Mouse (Mus musculus): ENCODE data around the gene Cd3e.

The Cd3e gene

GRCm38 (mm10) chr9:45015841-45016240 lies 6.4 kb upstream of the Cd3e start:
- no peak for DNase-seq

DNA sequence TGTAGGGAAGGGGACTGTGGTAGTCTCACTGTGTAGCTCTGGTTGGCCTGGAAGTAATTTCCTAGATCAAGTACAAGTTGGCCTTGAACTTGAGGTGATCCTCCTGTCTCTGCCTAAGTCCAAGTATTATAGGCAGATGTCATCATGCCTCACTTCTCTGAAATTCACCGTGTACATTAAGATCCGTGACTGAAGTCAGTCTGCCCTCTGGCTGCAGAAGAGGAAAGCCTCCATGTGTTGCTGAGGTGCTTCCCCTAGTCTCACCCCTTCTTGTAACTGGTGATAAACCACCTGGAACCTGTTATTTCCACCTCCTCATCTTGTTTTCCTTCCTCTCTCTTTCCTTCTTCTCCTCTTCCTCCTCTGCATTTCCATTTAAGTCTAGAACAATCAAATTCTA lies 5.5 kb upstream of the Cd3e start:
- no peak for DNase-seq

GRCm38 (mm10) chr9:45011291-45011690 lies 1.9 kb upstream of the Cd3e start:
- DNase-seq, result no peak

GRCm38 (mm10) chr9:45010461-45010860 lies 1.0 kb upstream of the Cd3e start:
- DNase-seq, result no peak

- DNase-seq, result no peak
These were observed 1.1 kb downstream of the Cd3e start for GRCm38 (mm10) chr9:45008342-45008741.

DNA sequence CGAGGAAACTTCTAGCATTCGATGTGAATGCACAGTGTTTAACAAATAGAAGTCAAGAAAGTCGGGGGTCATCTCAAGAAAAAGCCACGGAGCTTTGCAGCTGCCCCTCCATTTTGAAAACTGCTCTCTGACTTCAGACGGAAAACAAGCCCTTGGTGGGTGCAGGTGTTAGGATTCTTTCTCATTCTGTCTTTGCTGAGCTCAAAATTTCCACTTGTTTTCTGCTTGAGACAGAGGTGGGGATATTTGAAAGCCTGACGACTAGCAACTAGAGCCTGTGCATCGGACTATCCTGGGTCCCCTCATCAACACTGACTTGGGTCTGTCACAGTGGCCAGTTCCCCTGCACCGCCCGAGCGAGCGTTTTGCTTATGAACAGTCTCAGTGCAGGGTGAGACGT lies 2.0 kb downstream of the Cd3e start:
- no peak for DNase-seq

- no peak for DNase-seq
These were observed 9.2 kb downstream of the Cd3e start for GRCm38 (mm10) chr9:45000249-45000648.

- DNase-seq, result no peak
These were observed 9.7 kb downstream of the Cd3e start for GRCm38 (mm10) chr9:44999776-45000175.

- peak; percentile 62 to 64 for DNase-seq
These were observed 10.3 kb downstream of the Cd3e start for GRCm38 (mm10) chr9:44999171-44999570.

DNA sequence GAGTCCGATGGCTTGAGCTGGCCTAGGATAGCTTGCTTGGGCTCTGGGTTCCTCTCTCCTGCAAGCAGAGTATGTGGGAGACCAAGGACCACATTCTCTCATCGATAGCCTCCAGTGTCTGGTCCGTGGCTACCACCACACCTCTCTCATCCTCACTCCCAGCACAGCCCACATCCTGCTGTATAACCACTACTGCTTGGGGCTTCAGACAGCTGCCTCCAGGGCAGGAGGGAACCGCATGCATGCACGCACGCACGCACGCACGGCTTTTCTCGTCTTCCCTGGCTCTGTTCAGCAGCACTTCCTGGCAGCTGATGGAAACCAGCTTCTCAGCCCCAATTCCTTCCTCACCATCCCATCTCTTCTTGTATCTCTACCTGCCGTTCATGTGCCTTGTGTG lies 11.3 kb downstream of the Cd3e start:
- peak in 1 of 2 experiments; percentile 6 for DNase-seq

GRCm38 (mm10) chr9:44996590-44996989 lies 12.8 kb downstream of the Cd3e start:
- no peak for DNase-seq

DNA sequence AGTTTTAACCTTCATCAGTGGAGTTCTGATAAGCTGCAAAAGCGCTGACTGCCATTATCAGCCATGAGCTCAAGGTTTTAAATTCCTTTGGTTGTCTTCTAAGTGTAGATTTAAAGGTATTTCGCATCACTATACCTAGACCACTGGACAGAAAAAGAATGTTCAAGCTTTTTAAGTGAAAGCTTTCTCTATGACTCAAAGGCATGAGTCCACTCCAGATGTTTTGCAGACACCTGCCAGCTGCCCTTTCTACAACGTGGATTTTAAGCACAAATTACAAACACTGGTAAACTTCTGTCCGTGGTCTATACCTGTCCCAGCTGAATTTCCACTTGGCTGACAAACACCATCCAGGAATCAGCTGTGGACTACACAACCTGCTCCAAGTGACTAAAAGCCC lies 14.5 kb downstream of the Cd3e start:
- DNase-seq, result no peak

DNA sequence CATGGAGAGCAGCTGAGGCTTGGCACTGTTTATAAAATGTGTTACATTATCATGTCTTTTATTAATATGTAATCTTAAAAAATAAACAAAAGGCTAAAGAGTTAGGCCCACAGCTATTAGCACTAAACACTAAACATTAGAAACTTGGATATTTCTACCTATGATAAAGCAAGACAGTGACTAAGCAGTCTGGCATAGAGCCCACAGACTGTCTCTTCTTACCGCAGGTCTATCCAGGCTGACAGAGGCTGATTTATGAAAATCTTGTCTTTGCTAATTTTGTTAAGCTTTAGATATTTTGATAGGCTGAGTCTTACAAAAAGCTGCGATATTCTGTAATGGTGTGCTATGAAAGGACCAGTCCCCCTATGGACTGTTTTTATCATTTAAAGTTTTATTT lies 16.2 kb downstream of the Cd3e start:
- DNase-seq, result no peak

DNA sequence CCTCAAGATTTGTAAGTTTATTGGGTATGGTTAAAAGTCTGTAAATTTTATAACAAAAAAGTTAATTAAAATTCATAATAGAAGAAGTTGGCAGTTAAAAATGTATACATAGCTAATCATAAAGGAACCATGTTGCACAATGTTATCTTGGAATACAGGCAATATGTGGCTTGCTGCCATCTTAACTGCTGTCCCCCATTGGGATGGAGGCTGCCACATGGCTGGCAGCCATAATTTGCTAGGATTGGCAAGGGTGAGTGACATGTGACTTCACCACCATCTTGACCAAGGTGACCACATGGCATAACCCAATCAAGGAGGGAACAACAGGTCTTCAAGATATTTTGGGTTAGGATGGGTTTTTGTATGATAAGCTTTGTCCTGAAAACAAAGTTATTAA lies 17.2 kb downstream of the Cd3e start:
- peak; percentile 76 to 83 for DNase-seq

DNA sequence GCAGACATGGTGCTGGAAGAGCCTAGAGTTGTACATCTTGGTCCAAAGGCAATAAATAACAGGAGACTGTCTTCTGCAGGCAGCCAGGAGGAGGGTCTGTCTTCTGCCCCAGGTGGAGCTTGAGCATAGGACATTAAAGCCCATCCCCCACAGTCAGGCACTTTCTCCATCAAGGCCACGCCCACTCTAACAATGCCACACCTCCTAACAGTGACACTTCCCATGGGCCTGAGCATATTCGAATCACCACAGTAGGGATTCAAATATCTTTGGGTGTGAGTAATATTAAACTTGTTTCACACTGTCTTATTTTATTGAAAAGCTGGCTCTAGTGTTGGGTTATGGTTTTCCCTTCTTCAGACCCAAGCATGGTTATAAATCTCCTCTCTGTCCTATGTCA lies 17.6 kb downstream of the Cd3e start:
- DNase-seq, result no peak

DNA sequence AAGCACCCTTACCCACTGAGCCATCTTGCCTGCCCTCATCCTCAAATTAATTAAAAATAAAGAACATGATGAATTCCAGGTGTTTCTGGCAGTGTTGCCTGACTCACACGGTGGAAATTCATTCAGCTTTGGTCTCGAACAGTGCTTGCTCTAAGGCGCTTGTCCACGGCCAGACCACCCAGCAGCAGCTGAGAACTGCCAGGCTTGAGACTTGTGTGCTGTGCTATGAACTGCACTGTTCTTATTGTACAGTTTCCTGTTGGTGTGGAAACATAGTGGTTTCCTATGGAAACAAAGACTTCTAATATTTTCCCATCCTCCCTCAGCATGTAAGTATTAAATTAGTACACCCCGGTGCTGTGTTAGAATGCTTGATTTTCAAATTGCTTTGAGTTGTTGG lies 22.5 kb downstream of the Cd3e start:
- DNase-seq, result no peak

DNA sequence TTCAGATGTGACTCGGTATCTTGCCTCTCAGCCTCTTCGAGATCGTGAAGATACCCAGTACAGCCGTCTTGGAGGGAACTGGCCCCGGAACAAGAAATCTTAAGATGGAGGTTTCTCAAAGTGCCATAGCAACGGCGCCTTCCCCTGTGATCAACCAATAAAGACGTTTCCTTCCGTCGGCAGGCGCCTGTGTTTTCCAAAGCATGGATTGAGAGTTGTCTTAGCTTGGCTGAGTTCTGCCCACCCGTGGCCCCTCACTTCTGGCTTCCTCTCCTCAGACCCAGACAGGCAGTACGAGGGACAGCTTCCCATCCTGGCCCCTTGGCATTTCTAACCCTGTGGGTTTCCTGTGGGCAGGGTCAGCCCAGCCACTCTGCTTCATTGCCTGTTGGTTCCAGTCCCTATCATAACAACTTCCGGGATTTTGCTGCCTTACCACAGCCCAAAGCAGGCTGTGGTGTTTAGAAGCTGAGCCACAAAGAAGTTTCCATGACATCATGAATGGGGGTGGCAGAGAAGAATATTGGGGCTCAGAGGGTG lies 23.1 kb downstream of the Cd3e start:
- no peak for DNase-seq

- no peak for DNase-seq
These were observed 23.7 kb downstream of the Cd3e start for GRCm38 (mm10) chr9:44985721-44986161.

DNA sequence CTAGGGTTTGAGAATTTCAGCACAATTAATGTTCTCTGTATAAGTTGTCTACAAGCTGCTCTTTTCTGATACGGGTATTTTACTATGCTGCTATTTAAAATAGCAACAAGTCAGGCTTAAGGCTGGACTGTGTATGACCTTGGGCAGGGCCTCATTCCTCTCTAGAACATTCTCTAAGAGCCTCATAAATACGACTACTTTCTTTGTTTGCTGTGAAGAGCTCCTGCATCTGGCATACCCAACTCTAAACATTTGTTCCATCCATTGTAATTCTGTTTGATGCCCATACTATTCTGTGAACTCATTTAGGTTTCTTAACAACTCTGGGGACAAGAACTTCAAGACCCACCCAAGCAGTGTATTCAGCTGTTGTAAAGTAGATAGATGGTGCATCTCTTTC lies 26.4 kb downstream of the Cd3e start:
- no peak for DNase-seq

- DNase-seq, result no peak
These were observed 26.9 kb downstream of the Cd3e start for GRCm38 (mm10) chr9:44982531-44982930.

DNA sequence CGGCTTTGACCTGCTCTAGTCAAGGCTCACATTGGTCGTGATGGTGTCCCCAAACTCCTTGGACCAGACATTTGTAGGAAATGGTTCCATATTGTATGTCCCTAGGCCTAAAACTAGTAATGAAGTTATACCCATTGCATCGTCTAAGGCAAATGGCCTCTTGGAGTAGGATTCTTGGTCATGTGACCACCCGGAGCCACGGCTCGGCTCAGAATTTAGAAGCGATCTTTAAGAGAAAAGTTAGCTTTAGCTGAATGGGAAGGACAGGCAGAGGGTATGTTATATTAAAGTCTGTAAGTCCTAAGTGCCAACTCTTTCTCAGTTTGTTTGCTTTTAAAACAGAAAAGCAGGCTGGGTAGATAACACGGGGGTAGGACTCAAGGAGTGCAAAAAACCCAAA lies 27.3 kb downstream of the Cd3e start:
- no peak for DNase-seq

- DNase-seq, result no peak
These were observed 27.8 kb downstream of the Cd3e start, which contains the start of gene Cd3d for GRCm38 (mm10) chr9:44981676-44982075. TSS of gene Cd3d (plus strand) at chr9:44981786.

- DNase-seq, result no peak
These were observed 28.3 kb downstream of the Cd3e start for GRCm38 (mm10) chr9:44981104-44981503.

GRCm38 (mm10) chr9:44980242-44980641 lies 29.2 kb downstream of the Cd3e start, which contains the start of gene Cd3g:
TSS of gene Cd3g (minus strand) at chr9:44980431.
- no peak for DNase-seq

GRCm38 (mm10) chr9:44979806-44980205 lies 29.6 kb downstream of the Cd3e start:
- DNase-seq, result no peak

DNA sequence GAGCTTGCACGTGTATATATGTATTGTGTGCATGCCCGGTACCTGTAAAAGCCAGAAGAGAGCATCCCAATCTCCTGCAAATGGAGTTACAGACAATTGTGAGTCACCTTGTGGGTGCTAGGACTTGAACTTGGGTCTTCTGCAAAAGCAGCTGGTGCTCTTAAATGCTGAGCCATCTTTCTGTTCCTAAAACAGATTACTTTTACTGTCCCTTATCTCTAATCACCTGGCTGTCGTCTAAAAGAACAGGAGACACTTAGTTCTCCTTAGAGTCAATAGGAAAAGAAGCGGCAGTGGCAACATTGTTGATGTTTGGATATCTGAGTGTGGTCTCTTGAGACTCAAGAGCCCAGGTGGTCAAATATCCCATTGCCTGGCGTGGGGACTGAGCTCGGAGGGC lies 31.6 kb downstream of the Cd3e start:
- no peak for DNase-seq

All from cerebellum, postnatal 25 days (tissue).